Mouse (Mus musculus): ENCODE data around the gene Atad2b. TPM values are rescaled to one million over a fixed set of nuclear protein-coding genes. Genes with fewer than 3 reads are reported as not detected.

The Atad2b gene
- polyA plus RNA-seq (2015; fragmentation: Nextera tagmentation; extraction: Ambion mirVana) = 10.6 and 11.2 TPM in 2 replicates

- no peaks in the 10 kb centered on the region for H3K27me3 ChIP-seq (replicated peaks; ENCODE audit: control insufficient read depth, insufficient read depth, low read length)
- under 1% methylated on average over 79 of the region's 89 CpGs for WGBS
- peak; percentile 97 for ATAC-seq
- H3K4me2 ChIP-seq (ENCODE audit: low read length) = peak within 1 kb of the TSS; percentile 85
- H3K36me3 ChIP-seq (ENCODE audit: control insufficient read depth, insufficient read depth) = no peaks in the 10 kb centered on the region
- peak within 1 kb of the TSS; percentile 98 for H3K27ac ChIP-seq (ENCODE audit: low read length)
- no peaks in the 10 kb centered on the region for H3K9me3 ChIP-seq (ENCODE audit: control insufficient read depth, low read length)
- peak within 1 kb of the TSS; percentile 90 for H3K9ac ChIP-seq (replicated peaks; ENCODE audit: low read depth, low read length)
- peaks cover 11% of the 10 kb centered on the region for H3K4me1 ChIP-seq (replicated peaks; ENCODE audit: control insufficient read depth, insufficient read depth, low read length)
- H3K4me3 ChIP-seq (replicated peaks; ENCODE audit: low read length) = peak within 1 kb of the TSS; percentile 97
Observed at GRCm38 (mm10) chr12:4916994-4917804, at the start of gene Atad2b. TSS of gene Atad2b (plus strand) at chr12:4917353.

GRCm38 (mm10) chr12:4868924-4869323 lies 48.2 kb upstream of the Atad2b start:
- ATAC-seq = no peak
- 79% methylated on average over 8 of the region's 8 CpGs for WGBS
- no peak overlapping the region for H3K4me3 ChIP-seq (replicated peaks; ENCODE audit: low read length)
- H3K27ac ChIP-seq (ENCODE audit: low read length) = no peak overlapping the region
- H3K36me3 ChIP-seq (ENCODE audit: control insufficient read depth, insufficient read depth) = no peaks in the 10 kb centered on the region
- H3K4me1 ChIP-seq (replicated peaks; ENCODE audit: control insufficient read depth, insufficient read depth, low read length) = peaks cover 3% of the 10 kb centered on the region
- no peaks in the 10 kb centered on the region for H3K9me3 ChIP-seq (ENCODE audit: control insufficient read depth, low read length)
- H3K4me2 ChIP-seq (ENCODE audit: low read length) = no peak overlapping the region
- no peaks in the 10 kb centered on the region for H3K27me3 ChIP-seq (replicated peaks; ENCODE audit: control insufficient read depth, insufficient read depth, low read length)
- H3K9ac ChIP-seq (replicated peaks; ENCODE audit: low read depth, low read length) = no peak overlapping the region

GRCm38 (mm10) chr12:4871260-4871659 lies 45.9 kb upstream of the Atad2b start:
- Histone ChIP-seq H3K27me3 (replicated peaks; ENCODE audit: control insufficient read depth, insufficient read depth, low read length) (no peaks in the 10 kb centered on the region), H3K36me3 (ENCODE audit: control insufficient read depth, insufficient read depth) (no peaks in the 10 kb centered on the region), H3K4me3 (replicated peaks; ENCODE audit: low read length) (no peak overlapping the region), H3K4me2 (ENCODE audit: low read length) (no peak overlapping the region), H3K9ac (replicated peaks; ENCODE audit: low read depth, low read length) (no peak overlapping the region), H3K4me1 (replicated peaks; ENCODE audit: control insufficient read depth, insufficient read depth, low read length) (peaks cover 10% of the 10 kb centered on the region), H3K27ac (ENCODE audit: low read length) (no peak overlapping the region), H3K9me3 (ENCODE audit: control insufficient read depth, low read length) (no peaks in the 10 kb centered on the region)
- 92% methylated on average over 5 of the region's 5 CpGs for WGBS
- ATAC-seq = no peak

- H3K36me3 ChIP-seq (ENCODE audit: control insufficient read depth, insufficient read depth) = no peaks in the 10 kb centered on the region
- H3K4me2 ChIP-seq (ENCODE audit: low read length) = no peak overlapping the region
- H3K4me3 ChIP-seq (replicated peaks; ENCODE audit: low read length) = no peak overlapping the region
- no peak overlapping the region for H3K9ac ChIP-seq (replicated peaks; ENCODE audit: low read depth, low read length)
- no peaks in the 10 kb centered on the region for H3K27me3 ChIP-seq (replicated peaks; ENCODE audit: control insufficient read depth, insufficient read depth, low read length)
- WGBS = 62% methylated on average over 4 of the region's 4 CpGs
- peaks cover 10% of the 10 kb centered on the region for H3K4me1 ChIP-seq (replicated peaks; ENCODE audit: control insufficient read depth, insufficient read depth, low read length)
- no peaks in the 10 kb centered on the region for H3K9me3 ChIP-seq (ENCODE audit: control insufficient read depth, low read length)
- no peak for ATAC-seq
- no peak overlapping the region for H3K27ac ChIP-seq (ENCODE audit: low read length)
Observed at GRCm38 (mm10) chr12:4872273-4872672, 44.9 kb upstream of the Atad2b start.

- Histone ChIP-seq H3K4me3 (replicated peaks; ENCODE audit: low read length) (no peak overlapping the region), H3K4me2 (ENCODE audit: low read length) (no peak overlapping the region), H3K4me1 (replicated peaks; ENCODE audit: control insufficient read depth, insufficient read depth, low read length) (peaks cover 10% of the 10 kb centered on the region), H3K9me3 (ENCODE audit: control insufficient read depth, low read length) (no peaks in the 10 kb centered on the region), H3K27me3 (replicated peaks; ENCODE audit: control insufficient read depth, insufficient read depth, low read length) (no peaks in the 10 kb centered on the region), H3K27ac (ENCODE audit: low read length) (no peak overlapping the region), H3K9ac (replicated peaks; ENCODE audit: low read depth, low read length) (no peak overlapping the region), H3K36me3 (ENCODE audit: control insufficient read depth, insufficient read depth) (no peaks in the 10 kb centered on the region)
- ATAC-seq = no peak
- WGBS = 76% methylated on average over 5 of the region's 5 CpGs
Observed at GRCm38 (mm10) chr12:4872983-4873477, 44.1 kb upstream of the Atad2b start.

GRCm38 (mm10) chr12:4873531-4873930 lies 43.6 kb upstream of the Atad2b start:
- Histone ChIP-seq H3K27me3 (replicated peaks; ENCODE audit: control insufficient read depth, insufficient read depth, low read length) (no peaks in the 10 kb centered on the region), H3K4me1 (replicated peaks; ENCODE audit: control insufficient read depth, insufficient read depth, low read length) (peaks cover 10% of the 10 kb centered on the region), H3K27ac (ENCODE audit: low read length) (no peak overlapping the region), H3K9me3 (ENCODE audit: control insufficient read depth, low read length) (no peaks in the 10 kb centered on the region), H3K9ac (replicated peaks; ENCODE audit: low read depth, low read length) (peak overlapping the region; percentile 63), H3K36me3 (ENCODE audit: control insufficient read depth, insufficient read depth) (no peaks in the 10 kb centered on the region), H3K4me3 (replicated peaks; ENCODE audit: low read length) (no peak overlapping the region), H3K4me2 (ENCODE audit: low read length) (peak overlapping the region; percentile 97)
- no peak for ATAC-seq
- WGBS = 75% methylated on average over 6 of the region's 6 CpGs

- Histone ChIP-seq H3K4me1 (replicated peaks; ENCODE audit: control insufficient read depth, insufficient read depth, low read length) (peaks cover 10% of the 10 kb centered on the region), H3K9ac (replicated peaks; ENCODE audit: low read depth, low read length) (peak within 1 kb of the TSS; percentile 63), H3K27me3 (replicated peaks; ENCODE audit: control insufficient read depth, insufficient read depth, low read length) (no peaks in the 10 kb centered on the region), H3K4me2 (ENCODE audit: low read length) (peak within 1 kb of the TSS; percentile 97), H3K9me3 (ENCODE audit: control insufficient read depth, low read length) (no peaks in the 10 kb centered on the region), H3K27ac (ENCODE audit: low read length) (no peak within 1 kb of the TSS), H3K36me3 (ENCODE audit: control insufficient read depth, insufficient read depth) (0 out of 2 replicates have a peak, but pooled peaks cover under 1% of the 10 kb centered on the region), H3K4me3 (replicated peaks; ENCODE audit: low read length) (peak within 1 kb of the TSS; percentile 49)
- WGBS = 2% methylated on average over 24 of the region's 24 CpGs
- ATAC-seq = peak; percentile 87
Observed at GRCm38 (mm10) chr12:4874161-4874927, 42.8 kb upstream of the Atad2b start, which contains the start of gene Mfsd2b. TSS of gene Mfsd2b (minus strand) at chr12:4874359.

GRCm38 (mm10) chr12:4875623-4876022 lies 41.5 kb upstream of the Atad2b start:
- no peak for ATAC-seq
- no peak overlapping the region for H3K27ac ChIP-seq (ENCODE audit: low read length)
- H3K27me3 ChIP-seq (replicated peaks; ENCODE audit: control insufficient read depth, insufficient read depth, low read length) = no peaks in the 10 kb centered on the region
- H3K4me2 ChIP-seq (ENCODE audit: low read length) = no peak overlapping the region
- H3K9ac ChIP-seq (replicated peaks; ENCODE audit: low read depth, low read length) = no peak overlapping the region
- WGBS = 79% methylated on average over 8 of the region's 8 CpGs
- H3K4me3 ChIP-seq (replicated peaks; ENCODE audit: low read length) = no peak overlapping the region
- H3K9me3 ChIP-seq (ENCODE audit: control insufficient read depth, low read length) = no peaks in the 10 kb centered on the region
- H3K4me1 ChIP-seq (replicated peaks; ENCODE audit: control insufficient read depth, insufficient read depth, low read length) = peaks cover 10% of the 10 kb centered on the region
- 0 out of 2 replicates have a peak, but pooled peaks cover 4% of the 10 kb centered on the region for H3K36me3 ChIP-seq (ENCODE audit: control insufficient read depth, insufficient read depth)

- Histone ChIP-seq H3K4me3 (replicated peaks; ENCODE audit: low read length) (no peak overlapping the region), H3K9me3 (ENCODE audit: control insufficient read depth, low read length) (no peaks in the 10 kb centered on the region), H3K27ac (ENCODE audit: low read length) (no peak overlapping the region), H3K9ac (replicated peaks; ENCODE audit: low read depth, low read length) (no peak overlapping the region), H3K4me1 (replicated peaks; ENCODE audit: control insufficient read depth, insufficient read depth, low read length) (peaks cover 10% of the 10 kb centered on the region), H3K4me2 (ENCODE audit: low read length) (no peak overlapping the region), H3K36me3 (ENCODE audit: control insufficient read depth, insufficient read depth) (peaks cover 11% of the 10 kb centered on the region; the same call in 1 of the 2 replicates), H3K27me3 (replicated peaks; ENCODE audit: control insufficient read depth, insufficient read depth, low read length) (no peaks in the 10 kb centered on the region)
- 86% methylated on average over 9 of the region's 9 CpGs for WGBS
- no peak for ATAC-seq
Observed at GRCm38 (mm10) chr12:4878296-4878783, 38.8 kb upstream of the Atad2b start.

Data from forebrain, embryonic 16.5 days (tissue).